Mouse (Mus musculus) hindbrain, embryonic 11.5 days (tissue): ENCODE measurements at regions not wholly inside any gene's neighbourhood (a gene's known extent, or its start where the extent isn't known, plus 50 kb on each side); places are given as distances from the start of the nearest gene placed in this dataset.
A peak's percentile ranks its signal among the peaks of the same experiment; 100 is the strongest.

Source experiments
- ATAC-seq: fragments of 200-750 bp; cut with Nextera tagmentation; 2 replicates; pipeline ENCODE4 v1.8.0; 2017; ENCODE audit warnings: mild to moderate bottlenecking, moderate TSS enrichment, moderate library complexity; ENCODE audit not compliant: low FRiP score
- DNase-seq: peaks from one replicate; pipeline ENCODE4 v3.0.0-alpha.2; 2015; ENCODE audit warnings: low spot score
- H3K27ac ChIP-seq: fragments of 300-500 bp; sonication (generic); 2 replicates; pipeline ENCODE4 v1.5.1; 2014; ENCODE audit warnings: mild to moderate bottlenecking, low read depth, low read length
- H3K27me3 ChIP-seq: fragments of 300-500 bp; sonication (generic); 2 replicates; pipeline ENCODE4 v1.6.1; 2014; ENCODE audit warnings: mild to moderate bottlenecking, low read length, moderate library complexity, mixed read lengths; ENCODE audit not compliant: control insufficient read depth, insufficient read depth
- H3K36me3 ChIP-seq: fragments of 300-500 bp; sonication (generic); 2 replicates; pipeline ENCODE4 v1.6.1; 2014; ENCODE audit warnings: mild to moderate bottlenecking, low read length, moderate library complexity, mixed read lengths; ENCODE audit not compliant: control insufficient read depth, insufficient read depth
- H3K4me1 ChIP-seq: fragments of 300-500 bp; sonication (generic); replicated peaks from 2 replicates; pipeline ENCODE4 v1.6.1; 2014; ENCODE audit warnings: low read length, mixed read lengths; ENCODE audit not compliant: control insufficient read depth, insufficient read depth
- H3K4me2 ChIP-seq: fragments of 300-500 bp; sonication (generic); replicated peaks from 2 replicates; pipeline ENCODE4 v1.6.1; 2014; ENCODE audit warnings: mild to moderate bottlenecking, low read depth, low read length
- H3K4me3 ChIP-seq: fragments of 300-500 bp; sonication (generic); 2 replicates; pipeline ENCODE4 v1.5.1; 2014; ENCODE audit warnings: low read depth, low read length
- H3K9ac ChIP-seq: fragments of 300-500 bp; sonication (generic); 2 replicates; pipeline ENCODE4 v1.6.1; 2014; ENCODE audit warnings: low read depth, low read length
- H3K9me3 ChIP-seq: fragments of 300-500 bp; sonication (generic); 2 replicates; pipeline ENCODE4 v1.6.1; 2016; ENCODE audit warnings: low read length; ENCODE audit not compliant: control insufficient read depth
- WGBS: fragments of 180-500 bp; shearing (Covaris S2); extraction: QIAGEN DNeasy Blood & Tissue Kit; methylation state at CpG from one replicate; pipeline ENCODE4 v1.1.7; 2014; 5-methylcytosine and 5-hydroxymethylcytosine counted together

- Histone ChIP-seq H3K36me3 (no peaks in the 10 kb centered on the region), H3K4me1 (no peaks in the 10 kb centered on the region; the same call in 1 of the 2 replicates), H3K4me2 (no peak overlapping the region), H3K9me3 (no peaks in the 10 kb centered on the region), H3K27ac (no peak overlapping the region), H3K4me3 (no peak overlapping the region), H3K27me3 (no peaks in the 10 kb centered on the region), H3K9ac (no peak overlapping the region)
- no peak for DNase-seq
- 90% methylated on average over 1 of the region's 1 CpGs for WGBS
- ATAC-seq: no peak
These were observed 123.4 kb downstream of the Dll1 start for GRCm38 (mm10) chr17:15253271-15253670.

DNA sequence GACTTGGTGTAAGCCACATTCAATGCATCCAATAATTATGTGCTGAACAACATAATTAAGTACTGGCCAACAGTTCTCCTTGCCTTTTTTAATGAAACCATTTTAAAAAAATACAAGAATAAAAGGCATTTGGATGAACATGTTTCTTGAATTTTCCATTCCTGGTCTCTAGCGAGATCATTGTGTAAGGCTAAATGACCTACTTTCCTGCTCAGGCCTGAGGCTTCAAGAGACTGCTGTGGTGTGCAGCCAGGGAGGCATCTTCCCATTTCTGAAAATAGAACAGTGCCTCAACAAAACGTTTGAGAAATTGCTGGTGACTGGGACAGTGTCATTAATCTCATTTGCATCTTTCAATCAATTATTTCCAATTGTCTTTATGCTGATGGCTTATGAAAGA, 124.5 kb downstream of the Dll1 start:
- H3K9me3 ChIP-seq: no peaks in the 10 kb centered on the region
- H3K27ac ChIP-seq: no peak overlapping the region
- no peaks in the 10 kb centered on the region; the same call in 1 of the 2 replicates for H3K4me1 ChIP-seq
- no peak overlapping the region for H3K9ac ChIP-seq
- H3K4me2 ChIP-seq: no peak overlapping the region
- H3K27me3 ChIP-seq: no peaks in the 10 kb centered on the region
- no peaks in the 10 kb centered on the region for H3K36me3 ChIP-seq
- no peak for DNase-seq
- ATAC-seq: no peak
- no peak overlapping the region for H3K4me3 ChIP-seq
- WGBS: 76% methylated on average over 2 of the region's 2 CpGs

- Histone ChIP-seq H3K4me1 (peaks cover 2% of the 10 kb centered on the region; the same call in 1 of the 2 replicates), H3K27ac (no peak overlapping the region), H3K4me3 (no peak overlapping the region), H3K4me2 (no peak overlapping the region), H3K36me3 (no peaks in the 10 kb centered on the region), H3K9me3 (no peaks in the 10 kb centered on the region), H3K9ac (no peak overlapping the region), H3K27me3 (no peaks in the 10 kb centered on the region)
- 83% methylated on average over 1 of the region's 1 CpGs for WGBS
- ATAC-seq (no peak), DNase-seq (no peak)
These were observed 125.0 kb downstream of the Dll1 start for GRCm38 (mm10) chr17:15251641-15252040.

GRCm38 (mm10) chr17:15248417-15248791, 128.3 kb downstream of the Dll1 start:
- H3K27me3 ChIP-seq: no peaks in the 10 kb centered on the region
- 3% methylated on average over 4 of the region's 4 CpGs for WGBS
- H3K4me3 ChIP-seq: no peak overlapping the region
- peak overlapping the region; percentile 28; the same call in 1 of the 2 replicates for H3K9ac ChIP-seq
- DNase-seq (no peak), ATAC-seq (no peak)
- H3K4me2 ChIP-seq: no peak overlapping the region
- peak overlapping the region; percentile 80 for H3K27ac ChIP-seq
- H3K4me1 ChIP-seq: peaks cover 2% of the 10 kb centered on the region; the same call in 1 of the 2 replicates
- H3K9me3 ChIP-seq: no peaks in the 10 kb centered on the region
- no peaks in the 10 kb centered on the region for H3K36me3 ChIP-seq

- Histone ChIP-seq H3K4me1 (peaks cover 2% of the 10 kb centered on the region; the same call in 1 of the 2 replicates), H3K27ac (peak overlapping the region; percentile 80), H3K4me2 (peak overlapping the region; percentile 28; the same call in 1 of the 2 replicates), H3K4me3 (no peak overlapping the region), H3K36me3 (no peaks in the 10 kb centered on the region), H3K9ac (peak overlapping the region; percentile 28; the same call in 1 of the 2 replicates), H3K27me3 (no peaks in the 10 kb centered on the region), H3K9me3 (no peaks in the 10 kb centered on the region)
- peak; percentile 98 for ATAC-seq
- peak; percentile 89 for DNase-seq
- 1% methylated on average over 20 of the region's 20 CpGs for WGBS
These were observed 128.9 kb downstream of the Dll1 start for GRCm38 (mm10) chr17:15247546-15248416.

GRCm38 (mm10) chr17:15242976-15243635, 133.6 kb downstream of the Dll1 start:
- no peaks in the 10 kb centered on the region for H3K36me3 ChIP-seq
- no peak overlapping the region for H3K27ac ChIP-seq
- no peak overlapping the region for H3K4me3 ChIP-seq
- no peak for ATAC-seq
- no peak overlapping the region for H3K4me2 ChIP-seq
- H3K27me3 ChIP-seq: no peaks in the 10 kb centered on the region
- H3K4me1 ChIP-seq: 0 out of 2 replicates have a peak, but pooled peaks cover 2% of the 10 kb centered on the region
- WGBS: 84% methylated on average over 6 of the region's 6 CpGs
- H3K9me3 ChIP-seq: no peaks in the 10 kb centered on the region
- DNase-seq: no peak
- H3K9ac ChIP-seq: no peak overlapping the region

GRCm38 (mm10) chr17:15242356-15242755, 134.3 kb downstream of the Dll1 start:
- no peak overlapping the region for H3K9ac ChIP-seq
- no peak overlapping the region for H3K4me2 ChIP-seq
- WGBS: 89% methylated on average over 8 of the region's 8 CpGs
- no peak overlapping the region for H3K4me3 ChIP-seq
- DNase-seq: no peak
- 0 out of 2 replicates have a peak, but pooled peaks cover 2% of the 10 kb centered on the region for H3K4me1 ChIP-seq
- no peaks in the 10 kb centered on the region for H3K36me3 ChIP-seq
- no peak for ATAC-seq
- H3K9me3 ChIP-seq: no peaks in the 10 kb centered on the region
- no peak overlapping the region for H3K27ac ChIP-seq
- no peaks in the 10 kb centered on the region for H3K27me3 ChIP-seq

DNA sequence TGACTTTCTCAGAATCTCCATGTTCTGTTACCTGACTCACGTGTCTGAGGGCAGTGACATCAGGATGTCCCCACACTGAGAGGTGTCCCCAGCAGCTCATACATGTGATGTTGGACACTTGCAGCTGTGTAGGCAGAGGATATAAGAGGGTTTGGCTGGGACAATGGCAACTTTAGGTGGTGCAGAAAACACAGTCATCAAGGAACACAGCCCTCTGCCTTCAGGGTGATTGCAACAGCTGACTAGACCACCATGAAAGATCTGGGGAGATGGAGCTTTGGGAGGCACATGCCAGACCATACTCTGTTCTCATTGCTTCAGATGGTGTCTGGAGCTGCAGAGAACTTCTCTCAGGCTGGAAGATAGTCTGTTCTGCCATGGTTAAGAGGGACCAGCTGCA, 135.2 kb downstream of the Dll1 start:
- no peak overlapping the region for H3K27ac ChIP-seq
- 78% methylated on average over 1 of the region's 1 CpGs for WGBS
- H3K9ac ChIP-seq: no peak overlapping the region
- H3K36me3 ChIP-seq: no peaks in the 10 kb centered on the region
- DNase-seq (no peak), ATAC-seq (no peak)
- no peaks in the 10 kb centered on the region for H3K27me3 ChIP-seq
- H3K4me1 ChIP-seq: no peaks in the 10 kb centered on the region
- no peak overlapping the region for H3K4me3 ChIP-seq
- H3K4me2 ChIP-seq: no peak overlapping the region
- no peaks in the 10 kb centered on the region for H3K9me3 ChIP-seq
